Mouse (Mus musculus): ENCODE results near the gene Dnase2b. TPM values are rescaled to one million over a fixed set of nuclear protein-coding genes. Genes with fewer than 3 reads are reported as not detected.

Dnase2b gene
- polyA plus RNA-seq, 1 experiment from 2014 or later, result 4.0 TPM

DNA sequence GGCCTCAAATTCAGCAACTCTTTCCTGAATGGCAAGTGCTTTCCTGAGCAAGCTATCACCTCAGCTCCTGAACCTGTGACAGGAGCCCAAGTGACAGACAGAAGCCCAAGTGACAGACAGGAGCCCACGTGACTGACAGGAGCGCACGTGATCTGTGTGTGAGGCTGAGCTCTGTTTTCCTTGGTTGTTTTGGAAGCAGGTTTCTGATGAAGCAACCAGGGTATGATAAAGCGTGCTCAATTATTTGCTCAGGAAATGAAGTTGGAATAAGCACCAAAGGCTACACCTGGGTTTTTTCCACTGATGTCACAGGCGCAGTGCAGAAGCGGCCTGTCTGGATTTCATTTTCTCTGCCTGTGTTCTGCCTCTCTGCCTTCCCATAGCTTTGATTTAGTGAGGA is 25.9 kb downstream of the Dnase2b start:
- Histone ChIP-seq H3K4me1 (ENCODE audit: insufficient read depth) (peaks cover 6% of the 10 kb centered on the region), H3K4me3 (ENCODE audit: low read depth, low read length) (no peak overlapping the region), H3K36me3 (replicated peaks; ENCODE audit: insufficient read depth, low read length) (peaks cover 4% of the 10 kb centered on the region; the same call in 1 of the 2 replicates), H3K27ac (ENCODE audit: low read depth) (peak overlapping the region; percentile 93), H3K9me3 (ENCODE audit: low read length) (no peaks in the 10 kb centered on the region), H3K4me2 (ENCODE audit: low read depth, low read length) (no peak overlapping the region), H3K9ac (replicated peaks) (no peak overlapping the region), H3K27me3 (ENCODE audit: insufficient read depth, low read length) (no peaks in the 10 kb centered on the region)
- peak; percentile 41 for DNase-seq
- TF ChIP-seq CTCF (IDR thresholded peaks at IDR 0.05; ENCODE audit: low read depth) (no peak), EP300 (IDR thresholded peaks at IDR 0.05; ENCODE audit: low read depth) (no peak)
- peak; percentile 75 for ATAC-seq
- 68% methylated on average over 6 of the region's 6 CpGs for whole genome bisulfite sequencing (ENCODE audit: insufficient replicate concordance)

DNA sequence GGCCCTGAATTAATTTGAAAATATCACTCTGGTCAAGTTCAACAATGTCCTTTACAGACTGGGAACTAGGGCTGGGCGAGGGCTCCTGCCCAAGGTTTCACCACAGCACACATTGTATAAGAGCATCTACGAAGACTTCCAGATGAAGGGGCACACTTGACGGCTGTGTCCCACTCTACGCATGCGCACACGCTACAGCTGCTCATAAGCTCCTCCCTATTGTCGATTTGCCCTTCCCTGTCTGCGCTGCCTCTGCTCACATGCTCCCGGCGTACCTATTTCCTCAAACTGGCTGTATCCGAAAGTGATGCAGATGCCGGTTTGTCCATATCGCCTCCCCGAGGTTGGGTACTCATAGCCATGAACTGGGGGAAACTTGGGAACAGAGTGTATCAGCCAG is 28.8 kb downstream of the Dnase2b start:
- H3K9ac ChIP-seq (replicated peaks), result no peak overlapping the region
- no peak overlapping the region for H3K4me2 ChIP-seq (ENCODE audit: low read depth, low read length)
- peaks cover 4% of the 10 kb centered on the region; the same call in 1 of the 2 replicates for H3K36me3 ChIP-seq (replicated peaks; ENCODE audit: insufficient read depth, low read length)
- H3K27ac ChIP-seq (ENCODE audit: low read depth), result no peak overlapping the region
- no peaks in the 10 kb centered on the region; the same call in none of the 2 replicates for H3K4me1 ChIP-seq (ENCODE audit: insufficient read depth)
- TF ChIP-seq EP300 (IDR thresholded peaks at IDR 0.05; ENCODE audit: low read depth), result no peak
- TF ChIP-seq CTCF (IDR thresholded peaks at IDR 0.05; ENCODE audit: low read depth), result no peak
- ATAC-seq (no peak), DNase-seq (no peak)
- H3K4me3 ChIP-seq (ENCODE audit: low read depth, low read length), result no peak overlapping the region
- no peaks in the 10 kb centered on the region for H3K9me3 ChIP-seq (ENCODE audit: low read length)
- H3K27me3 ChIP-seq (ENCODE audit: insufficient read depth, low read length), result no peaks in the 10 kb centered on the region
- WGBS (ENCODE audit: insufficient replicate concordance), result 85% methylated on average over 14 of the region's 14 CpGs

DNA sequence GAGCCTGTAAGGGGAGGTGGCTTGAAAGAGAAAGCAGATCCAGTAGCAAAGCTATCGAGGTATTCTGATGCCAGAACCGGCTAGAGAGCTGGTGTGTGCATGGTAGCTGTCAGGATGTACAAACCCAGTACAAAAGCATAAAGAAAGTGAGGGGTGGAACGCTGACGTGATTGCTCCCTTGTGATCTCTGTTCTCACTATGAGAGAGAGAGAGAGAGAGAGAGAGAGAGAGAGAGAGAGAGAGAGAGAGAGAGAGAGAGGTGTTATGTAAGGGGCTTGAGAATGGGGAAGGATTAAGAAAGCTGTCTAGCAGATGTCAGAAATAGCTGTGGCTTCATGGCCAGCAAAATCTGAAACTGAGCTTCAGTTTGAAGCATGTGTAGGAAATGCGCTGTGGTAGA is 31.5 kb downstream of the Dnase2b start:
- peaks cover 5% of the 10 kb centered on the region; the same call in 1 of the 2 replicates for H3K4me1 ChIP-seq (ENCODE audit: insufficient read depth)
- no peaks in the 10 kb centered on the region for H3K9me3 ChIP-seq (ENCODE audit: low read length)
- no peaks in the 10 kb centered on the region for H3K27me3 ChIP-seq (ENCODE audit: insufficient read depth, low read length)
- no peak for ATAC-seq
- H3K4me2 ChIP-seq (ENCODE audit: low read depth, low read length), result peak overlapping the region; percentile 38
- H3K27ac ChIP-seq (ENCODE audit: low read depth), result no peak overlapping the region
- TF ChIP-seq EP300 (IDR thresholded peaks at IDR 0.05; ENCODE audit: low read depth), result no peak
- no peak for TF ChIP-seq CTCF (IDR thresholded peaks at IDR 0.05; ENCODE audit: low read depth)
- H3K4me3 ChIP-seq (ENCODE audit: low read depth, low read length), result no peak overlapping the region
- WGBS (ENCODE audit: insufficient replicate concordance), result 41% methylated on average over 5 of the region's 5 CpGs
- H3K36me3 ChIP-seq (replicated peaks; ENCODE audit: insufficient read depth, low read length), result peaks cover 4% of the 10 kb centered on the region; the same call in 1 of the 2 replicates
- no peak for DNase-seq
- H3K9ac ChIP-seq (replicated peaks), result no peak overlapping the region

DNA sequence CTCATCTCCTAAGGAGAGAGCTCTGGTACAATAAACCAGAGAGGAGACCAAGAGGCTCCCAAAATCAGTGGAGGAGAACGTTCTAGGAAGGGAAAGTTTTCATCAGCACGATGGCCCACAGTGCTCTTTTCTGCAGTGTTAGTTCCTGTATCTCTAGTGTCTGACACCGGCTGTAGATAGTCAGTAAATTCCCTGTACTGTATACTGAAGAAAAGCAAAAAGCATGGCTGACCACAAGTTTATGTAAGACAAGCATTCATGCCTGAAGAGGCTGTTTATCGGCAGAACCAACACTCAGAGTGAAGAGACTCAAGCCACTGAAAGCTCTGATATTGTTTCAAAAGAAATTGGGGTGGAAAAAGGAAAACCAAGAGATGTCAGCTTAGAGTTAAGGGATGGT is 31.9 kb downstream of the Dnase2b start:
- Histone ChIP-seq H3K9ac (replicated peaks) (no peak overlapping the region), H3K4me3 (ENCODE audit: low read depth, low read length) (no peak overlapping the region), H3K27ac (ENCODE audit: low read depth) (no peak overlapping the region), H3K4me2 (ENCODE audit: low read depth, low read length) (peak overlapping the region; percentile 38; the same call in 1 of the 2 replicates), H3K36me3 (replicated peaks; ENCODE audit: insufficient read depth, low read length) (peaks cover 4% of the 10 kb centered on the region; the same call in 1 of the 2 replicates), H3K4me1 (ENCODE audit: insufficient read depth) (peaks cover 5% of the 10 kb centered on the region; the same call in 1 of the 2 replicates), H3K27me3 (ENCODE audit: insufficient read depth, low read length) (no peaks in the 10 kb centered on the region), H3K9me3 (ENCODE audit: low read length) (no peaks in the 10 kb centered on the region)
- ATAC-seq (no peak), DNase-seq (no peak)
- WGBS (ENCODE audit: insufficient replicate concordance), result 52% methylated on average over 4 of the region's 4 CpGs
- TF ChIP-seq EP300 (IDR thresholded peaks at IDR 0.05; ENCODE audit: low read depth) (no peak), CTCF (IDR thresholded peaks at IDR 0.05; ENCODE audit: low read depth) (no peak)

DNA sequence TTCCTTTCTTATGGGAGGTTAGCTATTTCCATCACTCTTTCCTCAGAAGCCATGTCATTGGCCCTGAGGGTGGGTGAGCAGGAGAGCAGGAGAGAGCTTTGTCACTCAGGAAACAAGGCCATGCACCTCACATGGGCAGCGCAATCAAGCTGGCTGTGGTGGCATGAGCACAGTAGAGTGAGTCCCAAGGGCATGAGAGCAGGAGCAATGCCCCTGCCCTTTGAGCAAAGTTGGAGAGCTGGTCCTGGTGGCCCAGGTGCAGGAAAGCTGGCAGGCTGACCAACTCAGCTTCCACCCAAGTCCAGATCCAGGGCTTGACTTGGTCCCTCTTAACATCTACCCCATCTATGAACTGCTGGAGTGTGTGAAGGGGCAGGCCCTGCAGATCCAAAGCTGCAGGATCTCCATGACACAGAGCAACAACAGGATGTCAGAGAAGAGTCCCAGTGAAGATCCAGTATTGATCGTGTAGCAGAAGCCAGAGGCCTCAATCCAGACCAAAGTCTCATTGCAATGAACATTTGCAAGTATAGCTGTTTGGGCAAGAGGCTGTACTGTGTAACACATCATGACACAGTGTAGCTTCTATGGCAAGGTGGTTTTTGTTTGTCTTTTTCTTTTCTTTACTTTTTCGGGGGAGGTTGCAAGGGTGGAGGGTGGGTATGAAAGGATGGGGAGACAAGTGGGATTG is 35.2 kb downstream of the Dnase2b start:
- peaks cover 5% of the 10 kb centered on the region; the same call in 1 of the 2 replicates for H3K4me1 ChIP-seq (ENCODE audit: insufficient read depth)
- H3K27me3 ChIP-seq (ENCODE audit: insufficient read depth, low read length), result no peaks in the 10 kb centered on the region
- no peak overlapping the region for H3K9ac ChIP-seq (replicated peaks)
- ATAC-seq (peak; percentile 90), DNase-seq (peak; percentile 25)
- 69% methylated on average over 3 of the region's 3 CpGs for WGBS (ENCODE audit: insufficient replicate concordance)
- H3K4me2 ChIP-seq (ENCODE audit: low read depth, low read length), result no peak overlapping the region
- no peaks in the 10 kb centered on the region for H3K36me3 ChIP-seq (replicated peaks; ENCODE audit: insufficient read depth, low read length)
- TF ChIP-seq EP300 (IDR thresholded peaks at IDR 0.05; ENCODE audit: low read depth) (no peak), CTCF (IDR thresholded peaks at IDR 0.05; ENCODE audit: low read depth) (no peak)
- H3K4me3 ChIP-seq (ENCODE audit: low read depth, low read length), result no peak overlapping the region
- H3K27ac ChIP-seq (ENCODE audit: low read depth), result peak overlapping the region; percentile 59
- H3K9me3 ChIP-seq (ENCODE audit: low read length), result no peaks in the 10 kb centered on the region

DNA sequence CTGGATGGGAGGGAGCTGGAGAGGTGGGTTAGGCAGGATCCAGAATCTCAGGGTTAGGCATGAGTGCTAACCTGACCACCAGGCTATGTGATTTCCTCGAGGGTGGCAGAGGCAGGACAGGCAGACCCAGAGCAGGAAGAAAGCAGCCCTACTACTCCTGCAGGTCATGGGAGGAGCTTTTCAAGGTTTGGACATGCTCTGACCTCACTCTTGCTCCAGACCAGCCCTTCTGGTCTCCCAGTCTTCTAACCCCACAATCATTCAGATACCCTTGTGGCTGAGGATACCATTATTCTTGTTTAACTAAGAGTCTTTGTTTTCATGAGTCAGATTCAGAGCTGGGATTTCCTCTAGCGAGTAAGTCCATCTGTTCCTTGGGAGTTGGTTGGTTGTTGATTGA is 37.8 kb downstream of the Dnase2b start:
- H3K9me3 ChIP-seq (ENCODE audit: low read length), result no peaks in the 10 kb centered on the region
- no peak overlapping the region for H3K4me2 ChIP-seq (ENCODE audit: low read depth, low read length)
- H3K9ac ChIP-seq (replicated peaks), result no peak overlapping the region
- no peaks in the 10 kb centered on the region for H3K36me3 ChIP-seq (replicated peaks; ENCODE audit: insufficient read depth, low read length)
- H3K4me1 ChIP-seq (ENCODE audit: insufficient read depth), result peaks cover 5% of the 10 kb centered on the region; the same call in 1 of the 2 replicates
- DNase-seq (no peak), ATAC-seq (no peak)
- no peak overlapping the region for H3K27ac ChIP-seq (ENCODE audit: low read depth)
- TF ChIP-seq CTCF (IDR thresholded peaks at IDR 0.05; ENCODE audit: low read depth) (no peak), EP300 (IDR thresholded peaks at IDR 0.05; ENCODE audit: low read depth) (no peak)
- no peak overlapping the region for H3K4me3 ChIP-seq (ENCODE audit: low read depth, low read length)
- WGBS (ENCODE audit: insufficient replicate concordance), result 53% methylated on average over 2 of the region's 2 CpGs
- H3K27me3 ChIP-seq (ENCODE audit: insufficient read depth, low read length), result no peaks in the 10 kb centered on the region

Data from liver, postnatal 0 days (tissue).